Mouse (Mus musculus) stomach, embryonic 14.5 days (tissue): ENCODE measurements at regions not wholly inside any gene's neighbourhood (a gene's known extent, or its start where the extent isn't known, plus 50 kb on each side); places are given as distances from the start of the nearest gene placed in this dataset.

Experiments used
- ATAC-seq: fragments of 200-750 bp; cut with Nextera tagmentation; 2 replicates; pipeline ENCODE4 v1.8.0; 2017; ENCODE audit warnings: low read depth, moderate TSS enrichment; ENCODE audit not compliant: insufficient number of reproducible peaks, insufficient read depth, low FRiP score
- H3K27ac ChIP-seq: fragments of 300-500 bp; sonication (generic); 2 replicates; pipeline ENCODE4 v1.5.1; 2014; ENCODE audit warnings: mild to moderate bottlenecking, low read length, moderate library complexity, mixed read lengths
- H3K27me3 ChIP-seq: fragments of 300-500 bp; sonication (generic); 2 replicates; pipeline ENCODE4 v1.6.1; 2014; ENCODE audit warnings: low read length, control low read depth, mixed read lengths; ENCODE audit not compliant: control insufficient read depth, insufficient read depth
- H3K36me3 ChIP-seq: fragments of 300-500 bp; sonication (generic); 2 replicates; pipeline ENCODE4 v1.6.1; 2014; ENCODE audit warnings: mild to moderate bottlenecking, control low read depth, low read length, moderate library complexity, mixed read lengths; ENCODE audit not compliant: control insufficient read depth, insufficient read depth
- H3K4me1 ChIP-seq: fragments of 300-500 bp; sonication (generic); 2 replicates; pipeline ENCODE4 v1.6.1; 2014; ENCODE audit warnings: low read length, control low read depth, mixed read lengths; ENCODE audit not compliant: control insufficient read depth, insufficient read depth
- H3K4me2 ChIP-seq: fragments of 300-500 bp; sonication (generic); replicated peaks from 2 replicates; pipeline ENCODE4 v1.6.1; 2014; ENCODE audit warnings: low read depth, low read length, control low read depth
- H3K4me3 ChIP-seq: fragments of 300-500 bp; sonication (generic); 2 replicates; pipeline ENCODE4 v1.5.1; 2014; ENCODE audit warnings: low read depth, low read length, control low read depth
- H3K9ac ChIP-seq: fragments of 300-500 bp; sonication (generic); replicated peaks from 2 replicates; pipeline ENCODE4 v1.6.1; 2014; ENCODE audit warnings: low read depth, mild to moderate bottlenecking, control low read depth, low read length, moderate library complexity, mixed read lengths
- H3K9me3 ChIP-seq: fragments of 300-500 bp; sonication (generic); 2 replicates; pipeline ENCODE4 v1.6.1; 2016; ENCODE audit warnings: low read depth, low read length, control low read depth; ENCODE audit not compliant: control insufficient read depth
- whole genome bisulfite sequencing: fragments of 180-500 bp; shearing (Covaris S2); extraction: QIAGEN DNeasy Blood & Tissue Kit; methylation state at CpG from one replicate; pipeline ENCODE4 v1.1.7; 2014; 5-methylcytosine and 5-hydroxymethylcytosine counted together

GRCm38 (mm10) chr1:143464863-143465262 is 175.6 kb upstream of the B3galt2 start:
- 67% methylated on average over 2 of the region's 2 CpGs for WGBS
- no peak for ATAC-seq
- no peak overlapping the region for H3K4me3 ChIP-seq

GRCm38 (mm10) chr1:143466092-143466491 is 174.4 kb upstream of the B3galt2 start:
- H3K4me1 ChIP-seq, result no peaks in the 10 kb centered on the region
- H3K36me3 ChIP-seq, result no peaks in the 10 kb centered on the region
- H3K27me3 ChIP-seq, result no peaks in the 10 kb centered on the region
- H3K4me2 ChIP-seq, result no peak overlapping the region
- no peaks in the 10 kb centered on the region for H3K9me3 ChIP-seq
- no peak for ATAC-seq
- H3K4me3 ChIP-seq, result no peak overlapping the region
- 90% methylated on average over 3 of the region's 3 CpGs for WGBS
- no peak overlapping the region for H3K27ac ChIP-seq
- no peak overlapping the region for H3K9ac ChIP-seq

More at GRCm38 (mm10) chr1:143464863-143465262, 175.6 kb upstream of the B3galt2 start:
- no peak overlapping the region for H3K4me2 ChIP-seq
- no peak overlapping the region for H3K9ac ChIP-seq
- H3K4me1 ChIP-seq, result no peaks in the 10 kb centered on the region
- no peak overlapping the region for H3K27ac ChIP-seq
- H3K36me3 ChIP-seq, result no peaks in the 10 kb centered on the region
- no peaks in the 10 kb centered on the region for H3K9me3 ChIP-seq
- H3K27me3 ChIP-seq, result no peaks in the 10 kb centered on the region

- Histone ChIP-seq H3K9me3 (no peaks in the 10 kb centered on the region), H3K36me3 (no peaks in the 10 kb centered on the region), H3K27ac (no peak overlapping the region), H3K4me2 (no peak overlapping the region), H3K9ac (no peak overlapping the region), H3K4me3 (no peak overlapping the region), H3K4me1 (no peaks in the 10 kb centered on the region), H3K27me3 (no peaks in the 10 kb centered on the region)
- 85% methylated on average over 2 of the region's 2 CpGs for WGBS
- no peak for ATAC-seq
Measured at GRCm38 (mm10) chr1:143475329-143475728, 165.1 kb upstream of the B3galt2 start.

- 71% methylated on average over 4 of the region's 4 CpGs for WGBS
- no peak overlapping the region for H3K27ac ChIP-seq
Measured at GRCm38 (mm10) chr1:143483345-143483744, 157.1 kb upstream of the B3galt2 start.

GRCm38 (mm10) chr1:143484936-143485335 is 155.5 kb upstream of the B3galt2 start:
- no peak overlapping the region for H3K9ac ChIP-seq
- no peaks in the 10 kb centered on the region for H3K9me3 ChIP-seq
- H3K36me3 ChIP-seq, result no peaks in the 10 kb centered on the region
- H3K27ac ChIP-seq, result no peak overlapping the region
- no peaks in the 10 kb centered on the region for H3K27me3 ChIP-seq
- H3K4me1 ChIP-seq, result no peaks in the 10 kb centered on the region
- no peak overlapping the region for H3K4me2 ChIP-seq
- WGBS, result 69% methylated on average over 1 of the region's 1 CpGs
- no peak for ATAC-seq
- H3K4me3 ChIP-seq, result no peak overlapping the region

More at GRCm38 (mm10) chr1:143483345-143483744, 157.1 kb upstream of the B3galt2 start:
- H3K27me3 ChIP-seq, result no peaks in the 10 kb centered on the region
- no peak overlapping the region for H3K4me2 ChIP-seq
- H3K9ac ChIP-seq, result no peak overlapping the region
- ATAC-seq, result no peak
- no peaks in the 10 kb centered on the region for H3K36me3 ChIP-seq
- no peaks in the 10 kb centered on the region for H3K4me1 ChIP-seq
- no peaks in the 10 kb centered on the region for H3K9me3 ChIP-seq
- H3K4me3 ChIP-seq, result no peak overlapping the region

GRCm38 (mm10) chr1:143497092-143497491 is 143.4 kb upstream of the B3galt2 start:
- H3K4me2 ChIP-seq, result no peak overlapping the region
- H3K27ac ChIP-seq, result no peak overlapping the region
- no peaks in the 10 kb centered on the region for H3K4me1 ChIP-seq
- no peak overlapping the region for H3K9ac ChIP-seq
- 67% methylated on average over 8 of the region's 8 CpGs for WGBS
- ATAC-seq, result no peak
- H3K36me3 ChIP-seq, result no peaks in the 10 kb centered on the region
- H3K4me3 ChIP-seq, result no peak overlapping the region
- H3K9me3 ChIP-seq, result no peaks in the 10 kb centered on the region
- H3K27me3 ChIP-seq, result no peaks in the 10 kb centered on the region

GRCm38 (mm10) chr1:143503436-143504065 is 136.9 kb upstream of the B3galt2 start:
- Histone ChIP-seq H3K9me3 (no peaks in the 10 kb centered on the region), H3K4me2 (no peak overlapping the region), H3K4me1 (no peaks in the 10 kb centered on the region), H3K4me3 (no peak overlapping the region), H3K36me3 (no peaks in the 10 kb centered on the region), H3K9ac (no peak overlapping the region), H3K27me3 (no peaks in the 10 kb centered on the region), H3K27ac (peak overlapping the region; percentile 39; the same call in 1 of the 2 replicates)
- WGBS, result 47% methylated on average over 11 of the region's 11 CpGs
- ATAC-seq, result no peak

GRCm38 (mm10) chr1:143504066-143504440 is 136.4 kb upstream of the B3galt2 start:
- Histone ChIP-seq H3K4me2 (no peak overlapping the region), H3K4me3 (no peak overlapping the region), H3K9me3 (no peaks in the 10 kb centered on the region), H3K27ac (no peak overlapping the region), H3K27me3 (no peaks in the 10 kb centered on the region), H3K4me1 (no peaks in the 10 kb centered on the region), H3K36me3 (no peaks in the 10 kb centered on the region), H3K9ac (no peak overlapping the region)
- 70% methylated on average over 3 of the region's 3 CpGs for WGBS
- no peak for ATAC-seq

- H3K27ac ChIP-seq, result no peak overlapping the region
- H3K27me3 ChIP-seq, result no peaks in the 10 kb centered on the region
- H3K9me3 ChIP-seq, result no peaks in the 10 kb centered on the region
- H3K4me3 ChIP-seq, result no peak overlapping the region
- H3K4me2 ChIP-seq, result no peak overlapping the region
- WGBS, result 90% methylated on average over 1 of the region's 1 CpGs
- H3K36me3 ChIP-seq, result no peaks in the 10 kb centered on the region
- no peaks in the 10 kb centered on the region for H3K4me1 ChIP-seq
- H3K9ac ChIP-seq, result no peak overlapping the region
- no peak for ATAC-seq
Measured at GRCm38 (mm10) chr1:143505318-143505717, 135.1 kb upstream of the B3galt2 start.
